8 mouse cellular contexts compared by ENCODE assay signal in genomic region chr8:107603026-107603425, GRCm38 (mm10). TPM values are rescaled to one million over a fixed set of nuclear protein-coding genes. Genes with fewer than 3 reads are reported as not detected.
DNase-seq lines count a peak whose midpoint lies in the region; ATAC-seq and TF ChIP-seq lines count a peak whose summit lies in the region.

No protein-coding gene starts in this region.

- no peak overlapping the region for H3K4me3 ChIP-seq in forebrain, embryonic 14.5 days (ENCODE audit: low read depth, low read length)
- H3K4me3 ChIP-seq in forebrain, embryonic 16.5 days (replicated peaks; ENCODE audit: low read length) = no peak overlapping the region
- H3K4me3 ChIP-seq in limb, embryonic 14.5 days (replicated peaks; ENCODE audit: low read length) = no peak overlapping the region

- H3K27ac ChIP-seq in forebrain, embryonic 14.5 days (ENCODE audit: low read depth, low read length) = no peak overlapping the region
- no peak overlapping the region for H3K27ac ChIP-seq in forebrain, embryonic 16.5 days (ENCODE audit: low read length)
- no peak overlapping the region for H3K27ac ChIP-seq in limb, embryonic 14.5 days (replicated peaks; ENCODE audit: low read depth, low read length)

- TF ChIP-seq POLR2A in brain, embryonic 14.5 days (IDR thresholded peaks at IDR 0.05; ENCODE audit: borderline replicate concordance, extremely low read depth, insufficient read depth, insufficient read length, poor library complexity, severe bottlenecking) = no peak
- TF ChIP-seq POLR2A in limb, embryonic 14.5 days (IDR thresholded peaks at IDR 0.05; ENCODE audit: borderline replicate concordance, extremely low read depth, insufficient read depth, insufficient read length) = no peak

- TF ChIP-seq CTCF in brain, embryonic 14.5 days (IDR thresholded peaks at IDR 0.05; ENCODE audit: borderline replicate concordance, extremely low read depth, insufficient read depth, insufficient read length) = peak; percentile 79; the same call in 1 of the 2 replicates

- H3K4me2 ChIP-seq in forebrain, embryonic 14.5 days (ENCODE audit: low read length) = no peak overlapping the region
- H3K4me2 ChIP-seq in forebrain, embryonic 16.5 days (ENCODE audit: low read length) = no peak overlapping the region
- no peak overlapping the region for H3K4me2 ChIP-seq in limb, embryonic 14.5 days (replicated peaks; ENCODE audit: low read depth, low read length, severe bottlenecking)

- no peaks in the 10 kb centered on the region for H3K27me3 ChIP-seq in forebrain, embryonic 14.5 days (replicated peaks; ENCODE audit: control insufficient read depth, insufficient read depth, low read length)
- no peaks in the 10 kb centered on the region; the same call in 1 of the 2 replicates for H3K27me3 ChIP-seq in forebrain, embryonic 16.5 days (replicated peaks; ENCODE audit: control insufficient read depth, insufficient read depth, low read length)
- no peaks in the 10 kb centered on the region for H3K27me3 ChIP-seq in limb, embryonic 14.5 days (ENCODE audit: control insufficient read depth, insufficient read depth, low read length)

- no peaks in the 10 kb centered on the region for H3K36me3 ChIP-seq in forebrain, embryonic 14.5 days (ENCODE audit: control insufficient read depth, insufficient read depth, low read length)
- H3K36me3 ChIP-seq in forebrain, embryonic 16.5 days (ENCODE audit: control insufficient read depth, insufficient read depth) = no peaks in the 10 kb centered on the region
- no peaks in the 10 kb centered on the region for H3K36me3 ChIP-seq in limb, embryonic 14.5 days (ENCODE audit: control insufficient read depth, insufficient read depth, low read length)

- no peaks in the 10 kb centered on the region for H3K9me3 ChIP-seq in forebrain, embryonic 14.5 days (replicated peaks; ENCODE audit: control insufficient read depth, low read length)
- no peaks in the 10 kb centered on the region for H3K9me3 ChIP-seq in forebrain, embryonic 16.5 days (ENCODE audit: control insufficient read depth, low read length)
- no peaks in the 10 kb centered on the region for H3K9me3 ChIP-seq in limb, embryonic 14.5 days (ENCODE audit: control insufficient read depth, low read length)

- 4% methylated on average over 7 of the region's 7 CpGs for WGBS in forebrain, embryonic 14.5 days
- 6% methylated on average over 7 of the region's 7 CpGs for WGBS in forebrain, embryonic 16.5 days
- 1% methylated on average over 7 of the region's 7 CpGs for WGBS in limb, embryonic 14.5 days

- ATAC-seq in forebrain, embryonic 14.5 days = no peak
- ATAC-seq in forebrain, embryonic 16.5 days = no peak
- ATAC-seq in limb, embryonic 14.5 days (ENCODE audit: low FRiP score, low read depth) = no peak

- no peaks in the 10 kb centered on the region for H3K4me1 ChIP-seq in forebrain, embryonic 14.5 days (ENCODE audit: control insufficient read depth, insufficient read depth, low read length)
- H3K4me1 ChIP-seq in forebrain, embryonic 16.5 days (replicated peaks; ENCODE audit: control insufficient read depth, insufficient read depth, low read length) = no peaks in the 10 kb centered on the region
- H3K4me1 ChIP-seq in limb, embryonic 14.5 days (ENCODE audit: control insufficient read depth, insufficient read depth, low read length) = peaks cover 6% of the 10 kb centered on the region; the same call in 1 of the 2 replicates

- DNase-seq in forebrain, embryonic 14.5 days (ENCODE audit: low spot score) = peak; percentile 92
- peak; percentile 56 for DNase-seq in ovary, postnatal 14 days (ENCODE audit: low spot score)
- no peak for DNase-seq in ovary, adult 18-20 months (ENCODE audit: low spot score)
- DNase-seq in brain, embryonic 14.5 days (ENCODE audit: low read depth) = peak; percentile 91
- peak; percentile 52 to 79 for DNase-seq in heart, postnatal 10 days
- DNase-seq in limb, embryonic 14.5 days (ENCODE audit: low spot score) = peak; percentile 91
- DNase-seq in right cerebral cortex, postnatal 25 days = peak; percentile 48

- intact Hi-C loops in heart, postnatal 10 days (cut with DNase I) = loop anchor here (5.0 to 10.0 kb wide), 4 partner anchors 212 to 1814 kb away; no protein-coding TSS in a partner anchor

- H3K9ac ChIP-seq in forebrain, embryonic 14.5 days (ENCODE audit: low read length) = no peak overlapping the region
- no peak overlapping the region for H3K9ac ChIP-seq in forebrain, embryonic 16.5 days (replicated peaks; ENCODE audit: low read depth, low read length)
- H3K9ac ChIP-seq in limb, embryonic 14.5 days (ENCODE audit: low read depth, low read length, severe bottlenecking) = no peak overlapping the region

RNA-seq across cellular contexts. Expression of gene Psmd7, which starts 14.8 kb away (rescaled TPM):
- polyA plus RNA-seq in forebrain, embryonic 14.5 days (2014; fragmentation: Nextera tagmentation; extraction: Ambion mirVana) = 247 and 252 TPM in 2 replicates
- 243 and 253 TPM in 2 replicates for polyA plus RNA-seq in forebrain, embryonic 16.5 days (2015; fragmentation: Nextera tagmentation; extraction: Ambion mirVana)
- polyA plus RNA-seq in brain, embryonic 14.5 days (2012; rRNA removed) = 117 and 127 TPM in 2 replicates
- total RNA-seq in heart, postnatal 10 days (2021) = 10 to 100 TPM; 85.6 to 93.7 TPM
- polyA plus RNA-seq in limb, embryonic 14.5 days (2012; rRNA removed) = 119 and 152 TPM in 2 replicates
- 281 and 303 TPM in 2 replicates for polyA plus RNA-seq in limb, embryonic 14.5 days (2014; fragmentation: Nextera tagmentation; extraction: Ambion mirVana)
